Mouse (Mus musculus): Measurements from ENCODE around the gene Bicc1.

DNA sequence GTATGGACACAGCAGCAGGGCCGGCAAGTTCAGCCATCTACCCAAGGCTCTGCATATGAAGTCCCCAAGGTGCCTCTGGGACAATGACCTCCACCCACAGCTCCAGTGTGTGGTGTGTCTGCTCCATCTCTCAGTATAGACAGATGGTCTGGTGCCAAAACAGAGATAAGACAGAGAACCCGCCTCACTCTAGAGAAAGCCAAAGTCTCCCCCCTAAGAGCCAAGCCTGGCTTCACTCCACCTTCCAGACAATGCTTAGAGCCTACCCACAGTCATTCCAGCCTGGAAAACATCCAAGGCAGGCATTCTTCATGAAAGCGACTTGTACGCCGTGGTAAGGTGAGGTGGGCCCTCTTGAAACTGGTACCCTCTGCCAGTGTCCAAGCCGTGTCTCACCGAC, 107.3 kb downstream of the Bicc1 start:
- no peak for TF ChIP-seq CTCF (IDR thresholded peaks at IDR 0.05; ENCODE audit: low read depth)
- no peak for TF ChIP-seq EP300 (IDR thresholded peaks at IDR 0.05; ENCODE audit: low read depth)
